Mouse (Mus musculus) cerebellum, adult 2 months (tissue): Measurements from ENCODE around the gene Eno1. TPM values are rescaled to one million over a fixed set of nuclear protein-coding genes. Genes with fewer than 3 reads are reported as not detected.
A peak's percentile ranks its signal among the peaks of the same experiment; 100 is the strongest.

Experiments used
- DNase-seq, 2 experiments: peaks; one replicate each; pipeline ENCODE4 v3.0.0; 2021
- H3K27ac ChIP-seq: fragments of 200-500 bp; 2 replicates; pipeline ENCODE4 v1.5.1; 2012; ENCODE audit warnings: low read length, control low read depth, inconsistent platforms; ENCODE audit not compliant: insufficient read depth
- H3K27me3 ChIP-seq: fragments of 200-500 bp; 2 replicates; pipeline ENCODE4 v1.6.1; 2012; ENCODE audit warnings: inconsistent platforms, mild to moderate bottlenecking, low read length, moderate library complexity; ENCODE audit not compliant: control insufficient read depth, insufficient read depth
- H3K4me1 ChIP-seq: fragments of 200-500 bp; 2 replicates; pipeline ENCODE4 v1.6.1; 2011; ENCODE audit warnings: low read length; ENCODE audit not compliant: control insufficient read depth, insufficient read depth
- H3K4me3 ChIP-seq: fragments of 200-500 bp; replicated peaks from 2 replicates; pipeline ENCODE3; 2011; ENCODE audit warnings: mild to moderate bottlenecking, low read depth, low read length, control low read depth; ENCODE audit not compliant: insufficient read depth
- CTCF ChIP-seq: fragments of 200-500 bp; IDR thresholded peaks from 2 replicates; pipeline ENCODE4 v1.5.1; 2011; ENCODE audit warnings: low read depth, mild to moderate bottlenecking, control low read depth, low read length, moderate library complexity, borderline replicate concordance; ENCODE audit not compliant: insufficient read depth
- POLR2A ChIP-seq: fragments of 200-500 bp; IDR thresholded peaks from 2 replicates; pipeline ENCODE4 v1.6.1; 2011; ENCODE audit warnings: low read length, control low read depth, borderline replicate concordance; ENCODE audit not compliant: insufficient read depth
- WGBS: fragments of 180-500 bp; shearing (Covaris S2); methylation state at CpG from one replicate; pipeline ENCODE4 v1.1.7; 2018; 5-methylcytosine and 5-hydroxymethylcytosine counted together
- polyA plus RNA-seq: library from polyadenylated mRNA; depleted of rRNA; stranded (reverse); fragments of >200 nt; gene quantifications from 2 replicates; pipeline ENCODE4 v1.2.3, GENCODE M21; 2012

Gene Eno1
- polyA plus RNA-seq, 1 experiment, result 918 TPM

GRCm38 (mm10) chr4:150209751-150210150, 26.8 kb upstream of the Eno1 start:
- no peak overlapping the region for H3K4me3 ChIP-seq
- TF ChIP-seq POLR2A (no peak), CTCF (no peak)
- no peaks in the 10 kb centered on the region for H3K27me3 ChIP-seq
- no peak overlapping the region for H3K27ac ChIP-seq
- H3K4me1 ChIP-seq, result peaks cover 4% of the 10 kb centered on the region
- no peak for DNase-seq
- 97% methylated on average over 5 of the region's 5 CpGs for WGBS

- 63% methylated on average over 8 of the region's 8 CpGs for WGBS
- TF ChIP-seq CTCF, result no peak
- no peak for TF ChIP-seq POLR2A
- no peak for DNase-seq
- peaks cover 4% of the 10 kb centered on the region for H3K4me1 ChIP-seq
- no peak overlapping the region for H3K4me3 ChIP-seq
- H3K27ac ChIP-seq, result no peak overlapping the region
- no peaks in the 10 kb centered on the region for H3K27me3 ChIP-seq
These were observed 26.2 kb upstream of the Eno1 start for GRCm38 (mm10) chr4:150210306-150210705.

- no peak for DNase-seq
- 65% methylated on average over 10 of the region's 10 CpGs for WGBS
- Histone ChIP-seq H3K4me3 (no peak overlapping the region), H3K4me1 (peaks cover 4% of the 10 kb centered on the region), H3K27ac (no peak overlapping the region), H3K27me3 (no peaks in the 10 kb centered on the region)
- TF ChIP-seq POLR2A (no peak), CTCF (no peak)
These were observed 24.5 kb upstream of the Eno1 start for GRCm38 (mm10) chr4:150211930-150212552.

GRCm38 (mm10) chr4:150212553-150212971, 24.0 kb upstream of the Eno1 start:
- H3K4me3 ChIP-seq, result no peak overlapping the region
- WGBS, result 9% methylated on average over 15 of the region's 15 CpGs

GRCm38 (mm10) chr4:150213910-150214309, 22.6 kb upstream of the Eno1 start:
- Histone ChIP-seq H3K4me1 (peaks cover 4% of the 10 kb centered on the region), H3K27me3 (no peaks in the 10 kb centered on the region), H3K4me3 (no peak overlapping the region), H3K27ac (no peak overlapping the region)
- WGBS, result 39% methylated on average over 5 of the region's 5 CpGs
- TF ChIP-seq POLR2A (no peak), CTCF (peak; percentile 62)
- DNase-seq, result peak in 1 of 2 experiments; percentile 29

More at GRCm38 (mm10) chr4:150212553-150212971, 24.0 kb upstream of the Eno1 start:
- no peak for TF ChIP-seq CTCF
- no peak for TF ChIP-seq POLR2A
- Histone ChIP-seq H3K27ac (no peak overlapping the region), H3K27me3 (no peaks in the 10 kb centered on the region), H3K4me1 (peaks cover 4% of the 10 kb centered on the region)
- no peak for DNase-seq

- H3K4me3 ChIP-seq, result no peak overlapping the region
- TF ChIP-seq CTCF, result no peak
- no peak for TF ChIP-seq POLR2A
- H3K27me3 ChIP-seq, result no peaks in the 10 kb centered on the region
- H3K4me1 ChIP-seq, result peaks cover 4% of the 10 kb centered on the region
- WGBS, result 80% methylated on average over 6 of the region's 6 CpGs
- no peak for DNase-seq
- no peak overlapping the region for H3K27ac ChIP-seq
These were observed 20.1 kb upstream of the Eno1 start for GRCm38 (mm10) chr4:150216423-150216822.

- WGBS, result 82% methylated on average over 5 of the region's 5 CpGs
- Histone ChIP-seq H3K4me1 (peaks cover 4% of the 10 kb centered on the region), H3K27me3 (no peaks in the 10 kb centered on the region), H3K27ac (no peak overlapping the region), H3K4me3 (no peak overlapping the region)
- TF ChIP-seq CTCF, result no peak
- no peak for TF ChIP-seq POLR2A
- DNase-seq, result no peak
These were observed 19.4 kb upstream of the Eno1 start for GRCm38 (mm10) chr4:150217042-150217554.

GRCm38 (mm10) chr4:150217935-150218334, 18.6 kb upstream of the Eno1 start:
- H3K27me3 ChIP-seq, result no peaks in the 10 kb centered on the region
- no peak overlapping the region for H3K4me3 ChIP-seq
- no peak for DNase-seq
- 84% methylated on average over 1 of the region's 1 CpGs for WGBS
- TF ChIP-seq CTCF (no peak), POLR2A (no peak)
- no peak overlapping the region for H3K27ac ChIP-seq
- H3K4me1 ChIP-seq, result peaks cover under 1% of the 10 kb centered on the region; the same call in 1 of the 2 replicates
